Mouse (Mus musculus) neural tube, embryonic 10.5 days (tissue): ENCODE measurements around the gene Hemgn.

Experiments
- DNase-seq: peaks from one replicate; pipeline ENCODE4 v3.0.0-alpha.2; 2017; ENCODE audit warnings: low spot score; ENCODE audit errors: extremely low spot score

Gene Hemgn

GRCm38 (mm10) chr4:46417491-46417890 is 4.2 kb upstream of the Hemgn start:
- no peak for DNase-seq

- no peak for DNase-seq
Observed at GRCm38 (mm10) chr4:46412113-46412512, 1.2 kb downstream of the Hemgn start.

- DNase-seq, result no peak
Observed at GRCm38 (mm10) chr4:46411489-46411888, 1.8 kb downstream of the Hemgn start.

- DNase-seq, result no peak
Observed at GRCm38 (mm10) chr4:46410677-46411076, 2.6 kb downstream of the Hemgn start.

- DNase-seq, result no peak
Observed at GRCm38 (mm10) chr4:46406966-46407703, 6.2 kb downstream of the Hemgn start.

- DNase-seq, result no peak
Observed at GRCm38 (mm10) chr4:46404042-46404795, 9.1 kb downstream of the Hemgn start.

- no peak for DNase-seq
Observed at GRCm38 (mm10) chr4:46398839-46399238, 14.5 kb downstream of the Hemgn start.

GRCm38 (mm10) chr4:46395736-46396135 is 17.6 kb downstream of the Hemgn start:
- no peak for DNase-seq

- no peak for DNase-seq
Observed at GRCm38 (mm10) chr4:46394388-46394787, 18.9 kb downstream of the Hemgn start.

GRCm38 (mm10) chr4:46390390-46390970 is 22.8 kb downstream of the Hemgn start:
- peak; percentile 77 for DNase-seq

GRCm38 (mm10) chr4:46389612-46390341 is 23.5 kb downstream of the Hemgn start:
- DNase-seq, result peak; percentile 62

GRCm38 (mm10) chr4:46389013-46389611 is 24.2 kb downstream of the Hemgn start, which contains the start of gene Trmo:
Gene Trmo, minus strand, starts transcription at chr4:46389437.
- DNase-seq, result peak; percentile 98

GRCm38 (mm10) chr4:46388556-46388955 is 24.8 kb downstream of the Hemgn start:
- DNase-seq, result no peak

- DNase-seq, result peak; percentile 77
Observed at GRCm38 (mm10) chr4:46374869-46375368, 38.4 kb downstream of the Hemgn start.

GRCm38 (mm10) chr4:46374455-46374854 is 38.9 kb downstream of the Hemgn start:
- no peak for DNase-seq

- DNase-seq, result peak; percentile 52
Observed at GRCm38 (mm10) chr4:46371030-46371429, 42.3 kb downstream of the Hemgn start.

GRCm38 (mm10) chr4:46370406-46370805 is 42.9 kb downstream of the Hemgn start:
- no peak for DNase-seq

GRCm38 (mm10) chr4:46369070-46369469 is 44.2 kb downstream of the Hemgn start:
- no peak for DNase-seq

GRCm38 (mm10) chr4:46367487-46367959 is 45.8 kb downstream of the Hemgn start:
- DNase-seq, result no peak

- no peak for DNase-seq
Observed at GRCm38 (mm10) chr4:46364360-46364759, 48.9 kb downstream of the Hemgn start.

- DNase-seq, result no peak
Observed at GRCm38 (mm10) chr4:46361258-46361657, 52.0 kb downstream of the Hemgn start.
